Mouse (Mus musculus): Measurements from ENCODE around the gene Plvap. TPM values are rescaled to one million over a fixed set of nuclear protein-coding genes. Genes with fewer than 3 reads are reported as not detected.

Plvap gene
- 0.38 TPM in 1 of 2 replicates, not detected in the other for total RNA-seq (2017)

GRCm38 (mm10) chr8:71511644-71512043 is at the start of gene Plvap:
TSS of gene Plvap (minus strand) at chr8:71511752.
- peak; percentile 60 to 70; a peak in 3 of 4 replicates for ATAC-seq (replicated peaks in 1 of 2; ENCODE audit: insufficient read depth in 1 of 2, low FRiP score in 2 of 2, low TSS enrichment in 1 of 2, low read depth in 1 of 2, poor library complexity in 2 of 2, severe bottlenecking in 2 of 2)

GRCm38 (mm10) chr8:71560765-71561164 is 49.2 kb upstream of the Plvap start:
- no peak for ATAC-seq (replicated peaks in 1 of 2; ENCODE audit: insufficient read depth in 1 of 2, low FRiP score in 2 of 2, low TSS enrichment in 1 of 2, low read depth in 1 of 2, poor library complexity in 2 of 2, severe bottlenecking in 2 of 2)

- no peak for ATAC-seq (replicated peaks in 1 of 2; ENCODE audit: insufficient read depth in 1 of 2, low FRiP score in 2 of 2, low TSS enrichment in 1 of 2, low read depth in 1 of 2, poor library complexity in 2 of 2, severe bottlenecking in 2 of 2)
These were observed 48.5 kb upstream of the Plvap start for GRCm38 (mm10) chr8:71560071-71560470.

GRCm38 (mm10) chr8:71558958-71559690 is 47.6 kb upstream of the Plvap start:
- peak; percentile 56 to 63 for ATAC-seq (replicated peaks in 1 of 2; ENCODE audit: insufficient read depth in 1 of 2, low FRiP score in 2 of 2, low TSS enrichment in 1 of 2, low read depth in 1 of 2, poor library complexity in 2 of 2, severe bottlenecking in 2 of 2)

GRCm38 (mm10) chr8:71558071-71558957 is 46.8 kb upstream of the Plvap start, which contains the start of gene Tmem221:
TSS of gene Tmem221 (minus strand) at chr8:71558871.
- no peak for ATAC-seq (replicated peaks in 1 of 2; ENCODE audit: insufficient read depth in 1 of 2, low FRiP score in 2 of 2, low TSS enrichment in 1 of 2, low read depth in 1 of 2, poor library complexity in 2 of 2, severe bottlenecking in 2 of 2)

- no peak for ATAC-seq (replicated peaks in 1 of 2; ENCODE audit: insufficient read depth in 1 of 2, low FRiP score in 2 of 2, low TSS enrichment in 1 of 2, low read depth in 1 of 2, poor library complexity in 2 of 2, severe bottlenecking in 2 of 2)
These were observed 43.1 kb upstream of the Plvap start for GRCm38 (mm10) chr8:71554644-71555043.

- no peak for ATAC-seq (replicated peaks in 1 of 2; ENCODE audit: insufficient read depth in 1 of 2, low FRiP score in 2 of 2, low TSS enrichment in 1 of 2, low read depth in 1 of 2, poor library complexity in 2 of 2, severe bottlenecking in 2 of 2)
These were observed 42.4 kb upstream of the Plvap start for GRCm38 (mm10) chr8:71554001-71554400.

- no peak for ATAC-seq (replicated peaks in 1 of 2; ENCODE audit: insufficient read depth in 1 of 2, low FRiP score in 2 of 2, low TSS enrichment in 1 of 2, low read depth in 1 of 2, poor library complexity in 2 of 2, severe bottlenecking in 2 of 2)
These were observed 41.2 kb upstream of the Plvap start for GRCm38 (mm10) chr8:71552770-71553169.

- no peak for ATAC-seq (replicated peaks in 1 of 2; ENCODE audit: insufficient read depth in 1 of 2, low FRiP score in 2 of 2, low TSS enrichment in 1 of 2, low read depth in 1 of 2, poor library complexity in 2 of 2, severe bottlenecking in 2 of 2)
These were observed 39.2 kb upstream of the Plvap start for GRCm38 (mm10) chr8:71550754-71551153.

GRCm38 (mm10) chr8:71547590-71547989 is 36.0 kb upstream of the Plvap start:
- no peak for ATAC-seq (replicated peaks in 1 of 2; ENCODE audit: insufficient read depth in 1 of 2, low FRiP score in 2 of 2, low TSS enrichment in 1 of 2, low read depth in 1 of 2, poor library complexity in 2 of 2, severe bottlenecking in 2 of 2)

GRCm38 (mm10) chr8:71545053-71545452 is 33.5 kb upstream of the Plvap start:
- no peak for ATAC-seq (replicated peaks in 1 of 2; ENCODE audit: insufficient read depth in 1 of 2, low FRiP score in 2 of 2, low TSS enrichment in 1 of 2, low read depth in 1 of 2, poor library complexity in 2 of 2, severe bottlenecking in 2 of 2)

GRCm38 (mm10) chr8:71543755-71544154 is 32.2 kb upstream of the Plvap start:
- ATAC-seq (replicated peaks in 1 of 2; ENCODE audit: insufficient read depth in 1 of 2, low FRiP score in 2 of 2, low TSS enrichment in 1 of 2, low read depth in 1 of 2, poor library complexity in 2 of 2, severe bottlenecking in 2 of 2): no peak

- ATAC-seq (replicated peaks in 1 of 2; ENCODE audit: insufficient read depth in 1 of 2, low FRiP score in 2 of 2, low TSS enrichment in 1 of 2, low read depth in 1 of 2, poor library complexity in 2 of 2, severe bottlenecking in 2 of 2): peak; percentile 98 to 99
These were observed 31.2 kb upstream of the Plvap start, which contains the start of gene Mvb12a for GRCm38 (mm10) chr8:71542632-71543343. TSS of gene Mvb12a (plus strand) at chr8:71542922.

- peak; percentile 93 to 98 for ATAC-seq (replicated peaks in 1 of 2; ENCODE audit: insufficient read depth in 1 of 2, low FRiP score in 2 of 2, low TSS enrichment in 1 of 2, low read depth in 1 of 2, poor library complexity in 2 of 2, severe bottlenecking in 2 of 2)
These were observed 25.7 kb upstream of the Plvap start, which contains the start of gene Bst2 for GRCm38 (mm10) chr8:71537028-71537867. TSS of gene Bst2 (minus strand) at chr8:71537456.

- 0 out of 4 replicates have a peak, but pooled peaks have one; percentile 18 to 19 for ATAC-seq (replicated peaks in 1 of 2; ENCODE audit: insufficient read depth in 1 of 2, low FRiP score in 2 of 2, low TSS enrichment in 1 of 2, low read depth in 1 of 2, poor library complexity in 2 of 2, severe bottlenecking in 2 of 2)
These were observed 24.1 kb upstream of the Plvap start for GRCm38 (mm10) chr8:71535663-71536062.

GRCm38 (mm10) chr8:71534263-71534810 is 22.8 kb upstream of the Plvap start:
- no peak for ATAC-seq (replicated peaks in 1 of 2; ENCODE audit: insufficient read depth in 1 of 2, low FRiP score in 2 of 2, low TSS enrichment in 1 of 2, low read depth in 1 of 2, poor library complexity in 2 of 2, severe bottlenecking in 2 of 2)
